Mouse (Mus musculus) testis, postnatal 14 days (tissue): ENCODE data around the gene Tbc1d1.

Experiments used
- DNase-seq: peaks from one replicate; pipeline ENCODE4 v3.0.0; 2021; ENCODE audit warnings: low spot score

The Tbc1d1 gene

GRCm38 (mm10) chr5:64160705-64161391 is 4.7 kb downstream of the Tbc1d1 start:
- no peak for DNase-seq

- DNase-seq: no peak
Observed at GRCm38 (mm10) chr5:64161917-64162316, 5.8 kb downstream of the Tbc1d1 start.

GRCm38 (mm10) chr5:64162582-64162981 is 6.5 kb downstream of the Tbc1d1 start:
- DNase-seq: no peak

DNA sequence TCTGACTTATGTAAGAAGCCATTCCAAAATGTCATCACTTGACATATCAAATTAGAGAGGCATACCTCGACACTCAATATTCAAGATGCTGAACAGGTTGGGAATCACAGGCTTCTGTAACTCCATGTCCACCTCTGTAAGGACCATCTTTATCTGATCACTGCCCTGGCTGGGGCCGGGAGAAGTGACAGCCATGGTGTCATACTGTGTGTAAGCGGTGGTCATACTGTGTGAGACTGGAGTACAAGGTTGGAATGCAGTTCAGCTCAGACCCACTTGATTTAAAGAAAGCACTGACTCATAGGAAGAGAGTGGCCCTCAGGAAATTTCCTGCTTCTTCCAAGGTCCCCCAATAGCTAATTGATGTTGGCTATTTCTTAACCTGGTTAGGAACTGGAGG is 8.3 kb downstream of the Tbc1d1 start:
- no peak for DNase-seq

DNA sequence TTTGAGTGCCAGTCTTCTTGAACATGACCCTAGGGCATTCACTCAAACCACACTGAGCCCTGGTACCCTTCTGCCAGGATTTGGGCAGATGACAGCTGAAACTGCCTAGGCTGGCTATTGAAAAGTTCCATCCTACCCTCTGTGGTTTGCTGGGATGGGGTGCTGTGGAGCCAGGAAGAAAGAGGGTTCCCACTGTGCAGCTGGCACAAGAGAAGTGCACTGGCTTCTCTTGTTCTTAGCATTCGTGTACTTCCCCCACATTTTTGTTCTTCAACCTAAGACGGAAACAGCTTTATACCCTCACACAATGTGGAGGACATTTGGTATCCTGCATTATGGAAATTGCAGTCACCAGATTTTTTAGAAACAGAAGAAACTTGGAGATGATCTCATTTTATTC is 9.7 kb downstream of the Tbc1d1 start:
- DNase-seq: no peak

GRCm38 (mm10) chr5:64168990-64169540 is 13.0 kb downstream of the Tbc1d1 start:
- DNase-seq: no peak

- DNase-seq: no peak
Observed at GRCm38 (mm10) chr5:64172884-64173283, 16.8 kb downstream of the Tbc1d1 start.

DNA sequence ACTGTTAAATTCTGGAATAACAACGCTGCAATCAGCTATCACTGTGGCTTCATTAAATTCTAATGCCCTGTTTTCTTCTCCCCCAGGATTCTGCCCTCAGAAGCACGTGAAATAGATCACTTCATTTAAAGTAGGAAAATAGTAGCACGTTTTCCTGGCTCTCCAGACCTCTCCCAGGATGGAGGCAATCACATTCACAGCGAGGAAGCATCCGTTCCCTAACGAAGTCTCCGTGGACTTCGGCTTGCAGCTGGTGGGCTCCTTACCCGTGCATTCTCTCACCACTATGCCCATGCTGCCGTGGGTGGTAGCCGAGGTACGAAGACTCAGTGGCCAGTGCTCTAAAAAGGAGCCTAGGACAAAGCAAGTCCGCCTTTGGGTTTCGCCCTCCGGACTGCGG is 17.2 kb downstream of the Tbc1d1 start:
- no peak for DNase-seq

DNA sequence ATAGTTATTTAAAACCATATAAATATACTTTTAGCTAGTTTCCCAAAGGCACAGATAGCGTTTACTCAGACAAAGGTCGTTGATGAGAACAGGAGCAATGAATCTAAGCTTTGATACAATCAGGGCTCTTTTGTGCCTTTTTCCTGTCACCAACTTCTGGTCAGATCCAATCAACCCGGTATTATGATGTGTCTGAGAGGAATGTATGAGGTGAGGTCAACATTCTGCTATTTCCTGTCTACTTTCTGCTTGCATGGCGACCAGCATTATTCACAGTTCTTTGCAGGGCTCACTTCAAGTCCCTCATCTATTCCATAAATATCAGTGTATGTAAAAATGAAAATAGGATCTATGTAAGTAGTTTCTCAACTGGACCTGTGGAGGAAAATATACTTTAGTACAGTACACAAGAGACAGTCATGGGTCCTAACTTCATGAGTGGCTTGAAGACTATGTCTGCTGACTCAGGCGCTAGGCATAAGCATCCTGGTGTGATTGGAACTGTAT is 18.4 kb downstream of the Tbc1d1 start:
- no peak for DNase-seq

GRCm38 (mm10) chr5:64180548-64180947 is 24.4 kb downstream of the Tbc1d1 start:
- DNase-seq: no peak

DNA sequence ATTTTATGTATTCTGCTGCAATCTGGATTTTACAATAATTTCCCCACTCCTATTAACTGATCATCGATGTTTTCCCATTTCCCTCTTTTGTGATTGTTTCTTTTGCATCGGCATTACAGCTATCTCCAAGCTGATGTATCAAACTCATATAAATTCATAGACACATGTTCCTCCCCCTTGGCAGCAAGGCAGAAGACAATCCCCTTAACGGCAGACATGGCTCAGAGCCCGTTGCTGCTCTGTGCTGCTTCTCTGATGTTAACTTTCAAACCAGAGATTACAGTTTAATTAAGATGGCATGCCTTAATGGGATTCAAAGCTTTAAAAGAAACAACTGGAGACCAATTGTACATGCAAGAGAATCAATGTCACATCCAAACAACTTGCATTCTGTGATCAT is 27.6 kb downstream of the Tbc1d1 start:
- DNase-seq: no peak

- no peak for DNase-seq
Observed at GRCm38 (mm10) chr5:64185257-64185656, 29.2 kb downstream of the Tbc1d1 start.

GRCm38 (mm10) chr5:64186566-64186965 is 30.5 kb downstream of the Tbc1d1 start:
- no peak for DNase-seq

DNA sequence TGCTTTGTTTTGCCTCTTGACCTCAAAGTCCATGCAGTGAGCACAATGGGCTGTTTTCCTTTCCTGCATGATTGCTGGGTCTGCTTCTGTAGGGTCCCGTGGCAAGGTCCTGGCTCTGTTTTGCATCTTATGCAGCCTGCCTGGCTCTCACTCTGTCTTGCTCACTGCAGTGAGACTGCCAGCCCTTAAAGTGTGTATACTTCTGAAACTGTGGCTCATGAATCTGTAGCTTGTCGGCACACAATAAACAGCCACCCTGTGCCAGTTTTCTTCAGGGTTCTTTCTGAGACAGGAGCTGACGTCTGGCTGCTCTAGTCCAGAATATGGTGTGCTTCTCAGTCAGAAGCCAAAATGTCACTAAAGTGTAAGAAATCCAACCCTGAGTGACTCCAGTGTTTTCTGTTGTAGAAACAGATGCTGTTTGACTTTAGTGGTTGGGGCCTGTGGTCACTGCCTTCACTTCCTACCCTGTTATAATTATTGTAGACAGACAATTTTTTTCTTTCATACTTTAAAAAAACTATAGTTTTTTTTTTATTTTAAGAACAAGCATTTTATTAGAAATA is 32.1 kb downstream of the Tbc1d1 start:
- no peak for DNase-seq

GRCm38 (mm10) chr5:64190892-64191291 is 34.8 kb downstream of the Tbc1d1 start:
- no peak for DNase-seq

- no peak for DNase-seq
Observed at GRCm38 (mm10) chr5:64193353-64193752, 37.2 kb downstream of the Tbc1d1 start.

- DNase-seq: no peak
Observed at GRCm38 (mm10) chr5:64196250-64196865, 40.3 kb downstream of the Tbc1d1 start.

DNA sequence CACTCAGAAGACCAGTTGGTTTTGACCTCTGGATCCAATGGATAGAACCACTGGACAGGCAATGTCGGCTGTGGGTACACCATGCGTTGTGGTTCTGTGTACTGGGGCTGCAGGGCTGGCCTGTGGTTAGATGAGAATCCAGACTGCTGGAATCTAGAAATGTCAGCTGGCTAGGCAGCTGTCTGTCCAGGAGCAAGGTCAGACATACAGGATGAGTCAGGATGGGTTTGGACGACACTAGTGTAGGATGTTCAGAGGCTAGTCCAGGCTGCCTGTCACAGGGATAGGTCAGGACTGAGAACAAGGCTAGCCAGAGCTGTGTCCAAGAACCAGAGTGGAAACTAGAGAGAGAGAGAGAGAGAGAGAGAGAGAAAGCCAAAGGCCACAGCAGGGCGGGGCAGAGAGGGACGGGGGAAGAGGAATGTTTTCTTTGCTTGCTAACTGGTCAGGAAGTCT is 40.8 kb downstream of the Tbc1d1 start:
- no peak for DNase-seq

DNA sequence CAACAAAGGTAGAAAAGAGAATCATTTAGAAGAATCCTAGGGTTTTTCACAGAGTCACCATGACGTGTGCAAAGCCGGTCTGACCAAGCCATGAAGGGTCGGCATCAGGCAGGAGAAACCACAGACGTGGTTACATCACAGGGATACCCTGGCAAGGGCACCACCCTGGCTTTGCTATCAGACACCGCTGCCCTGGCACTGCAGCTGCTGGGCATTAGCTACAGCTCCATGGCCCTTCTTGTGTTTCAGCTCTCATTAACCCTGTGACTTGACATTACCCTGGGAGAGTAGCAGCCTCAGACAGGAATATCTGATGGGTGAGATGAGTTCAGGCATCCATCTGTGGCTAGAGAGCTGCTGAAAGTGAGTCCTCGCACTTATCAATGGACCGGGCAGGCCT is 42.5 kb downstream of the Tbc1d1 start:
- no peak for DNase-seq

GRCm38 (mm10) chr5:64201071-64201470 is 45.0 kb downstream of the Tbc1d1 start:
- DNase-seq: no peak

DNA sequence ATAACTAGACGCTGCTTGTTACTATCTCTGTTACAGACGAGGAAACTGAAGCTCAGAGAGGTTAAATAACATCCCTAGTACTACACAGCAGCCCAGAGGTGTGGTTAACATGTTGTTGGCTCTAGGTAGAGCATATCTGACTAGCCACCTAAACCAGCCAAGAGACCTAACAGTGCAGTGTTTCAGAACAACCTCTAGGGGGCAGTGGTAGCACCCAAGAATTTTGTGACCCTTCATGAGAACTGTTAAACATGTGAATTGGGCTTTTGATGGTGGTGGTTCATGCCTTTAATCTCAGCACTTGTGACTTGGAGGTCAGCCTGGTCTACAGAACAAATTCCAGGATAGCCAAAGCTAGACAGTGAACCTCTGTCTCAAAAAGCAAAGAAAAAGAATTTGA is 46.2 kb downstream of the Tbc1d1 start:
- no peak for DNase-seq

GRCm38 (mm10) chr5:64205610-64206009 is 49.5 kb downstream of the Tbc1d1 start:
- DNase-seq: no peak

GRCm38 (mm10) chr5:64206431-64206830 is 50.3 kb downstream of the Tbc1d1 start:
- DNase-seq: no peak
